Mouse (Mus musculus) ES-E14 (cell line): ENCODE measurements around the gene Hipk2.

Experiments
- MAFK ChIP-seq: IDR thresholded peaks from 2 replicates; pipeline ENCODE4 v1.6.1; 2014; ENCODE audit warnings: mild to moderate bottlenecking, low read depth, low read length, inconsistent platforms; ENCODE audit not compliant: insufficient read depth
- ZC3H11A ChIP-seq: IDR thresholded peaks from 2 replicates; pipeline ENCODE4 v1.6.1; 2012; ENCODE audit warnings: low read depth, mild to moderate bottlenecking, inconsistent platforms, low read length, borderline replicate concordance

DNA sequence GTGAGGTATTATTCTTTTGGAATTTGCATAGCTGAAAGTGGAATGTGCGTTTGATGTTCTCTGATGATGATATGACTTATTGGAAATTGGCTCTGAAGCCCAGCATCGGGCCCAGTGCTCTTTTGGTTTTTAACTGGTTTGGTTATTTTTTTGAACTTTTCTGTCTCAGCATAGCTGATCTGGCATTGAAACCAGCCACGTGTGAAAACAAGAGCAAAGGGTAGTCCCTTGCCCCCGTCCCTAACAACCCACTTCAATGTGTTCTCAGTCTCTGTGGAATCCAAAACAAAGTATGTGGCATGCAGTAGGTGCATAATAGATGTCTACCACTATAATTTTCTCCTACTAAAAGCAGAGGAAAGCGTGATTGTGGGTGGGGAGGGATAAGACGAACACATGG lies 44.2 kb upstream of the Hipk2 start:
- TF ChIP-seq MAFK (no peak), ZC3H11A (no peak)
